Mouse (Mus musculus): ENCODE data around the gene Pdcd10. TPM values are rescaled to one million over a fixed set of nuclear protein-coding genes. Genes with fewer than 3 reads are reported as not detected.

Pdcd10 gene
- polyA plus RNA-seq (2012): 2.4 and 4.1 TPM in 2 replicates

DNA sequence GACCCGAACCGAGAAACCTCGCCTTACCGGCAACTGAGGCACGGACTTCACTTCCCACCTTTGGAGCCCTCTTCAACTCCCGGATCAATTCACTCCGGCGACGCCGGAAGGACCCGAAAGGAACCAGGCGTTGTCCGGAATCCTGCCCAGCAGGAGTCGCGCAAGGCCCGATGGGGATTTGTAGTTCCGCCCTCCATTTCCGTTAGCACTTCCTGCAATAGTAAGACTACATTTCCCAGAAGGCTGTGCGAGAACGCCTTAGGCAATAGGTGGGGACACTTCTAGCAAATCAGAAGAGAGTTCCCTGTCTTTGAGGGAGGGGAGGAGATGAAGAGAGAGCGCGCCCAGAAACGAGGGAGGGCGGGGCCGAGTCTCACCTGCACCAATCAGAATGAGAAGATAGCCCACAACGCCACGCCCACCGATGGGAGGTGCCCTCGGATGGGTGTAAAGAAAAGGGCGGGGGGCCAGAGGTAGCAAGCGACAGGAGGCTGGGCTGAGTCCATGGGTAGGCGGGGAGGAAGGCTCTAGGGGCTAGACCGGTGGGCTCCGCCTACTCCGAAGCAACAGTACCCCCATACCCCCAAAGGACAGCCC is at the start of gene Pdcd10:
Gene Pdcd10 (minus strand): TSS at position 162 of the 597 bp plus-strand sequence.

DNA sequence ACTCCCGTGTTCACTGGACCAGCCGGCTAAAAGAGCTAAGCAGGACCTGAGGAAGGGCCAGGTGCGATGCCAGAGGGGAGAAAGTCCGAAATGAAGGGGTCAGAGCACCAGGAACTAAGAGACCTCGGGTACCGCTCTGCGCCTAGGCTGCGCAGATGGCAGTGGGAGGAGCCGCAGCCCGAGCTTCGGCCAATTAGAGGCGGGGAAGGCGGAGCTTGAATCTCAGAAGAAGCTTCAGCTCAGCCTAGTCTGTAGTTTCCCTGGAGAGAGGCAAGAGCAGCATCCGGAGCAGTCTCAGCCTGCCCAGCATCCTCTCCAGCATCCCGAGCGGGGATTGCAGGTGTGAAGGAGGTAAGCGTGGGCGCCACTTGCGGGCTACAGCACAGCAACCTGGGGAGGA is 636 bp upstream of the Pdcd10 start, which contains the start of gene Serpini1:
Gene Serpini1 (plus strand): TSS at position 256 of the 400 bp plus-strand sequence.

DNA sequence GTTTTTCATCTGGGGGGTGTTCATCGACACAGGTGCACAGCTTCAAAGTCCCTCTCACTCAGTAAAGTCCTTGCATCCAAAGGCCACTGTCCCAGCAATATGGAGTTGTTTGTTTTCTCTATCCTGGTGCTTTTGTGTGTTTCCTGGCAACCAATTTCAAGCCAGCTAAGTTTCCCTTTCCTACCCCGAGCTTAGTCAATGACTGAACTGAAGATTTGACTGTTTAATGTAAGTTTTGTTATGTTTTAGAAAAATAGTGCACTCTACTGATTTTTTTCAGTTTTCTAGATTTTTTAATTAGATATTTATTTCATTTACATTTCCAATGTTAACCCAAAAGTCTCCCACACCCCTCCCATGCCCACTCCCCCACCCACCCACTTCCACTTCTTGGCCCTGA is 74.6 kb downstream of the Pdcd10 start, which contains the start of gene Wdr49:
Gene Wdr49 (minus strand): TSS at position 101 of the 400 bp plus-strand sequence.

Other genes starting within 250 kb of the Pdcd10 start
- gene Wdr49, start 74.7 kb downstream of the Pdcd10 start, polyA plus RNA-seq (2012): not detected in 2 replicates
- 0.04 and 0.07 TPM in 2 replicates for gene Serpini1, start 691 bp upstream of the Pdcd10 start, polyA plus RNA-seq (2012)
- not detected in 2 replicates for gene Gm29133, start 191.3 kb upstream of the Pdcd10 start, polyA plus RNA-seq (2012)

All from megakaryocyte-erythroid progenitor cell, adult 5 weeks (primary cell).